Mouse (Mus musculus) heart, postnatal 0 days (tissue): Measurements from ENCODE around the gene Palm2. TPM values are rescaled to one million over a fixed set of nuclear protein-coding genes. Genes with fewer than 3 reads are reported as not detected.

ENCODE experiments used
- ATAC-seq: fragments of 200-750 bp; cut with Nextera tagmentation; 2 replicates; pipeline ENCODE4 v1.8.0; 2017; ENCODE audit warnings: low read depth, moderate number of reproducible peaks, moderate library complexity; ENCODE audit not compliant: insufficient read depth
- DNase-seq: peaks from one replicate; pipeline ENCODE4 v3.0.0-alpha.2; 2016; ENCODE audit warnings: low spot score
- H3K27ac ChIP-seq: fragments of 300-500 bp; sonication (generic); 2 replicates; pipeline ENCODE4 v1.5.1; 2014; ENCODE audit warnings: low read depth, mild to moderate bottlenecking
- H3K27me3 ChIP-seq: fragments of 300-500 bp; sonication (generic); 2 replicates; pipeline ENCODE4 v1.6.1; 2014; ENCODE audit warnings: low read length, mixed read lengths; ENCODE audit not compliant: control insufficient read depth, insufficient read depth
- H3K36me3 ChIP-seq: fragments of 300-500 bp; sonication (generic); replicated peaks from 2 replicates; pipeline ENCODE4 v1.6.1; 2014; ENCODE audit warnings: low read length, mixed read lengths; ENCODE audit not compliant: control insufficient read depth, insufficient read depth
- H3K4me1 ChIP-seq: fragments of 300-500 bp; sonication (generic); 2 replicates; pipeline ENCODE4 v1.6.1; 2014; ENCODE audit warnings: antibody characterized with exemption; ENCODE audit not compliant: control insufficient read depth, insufficient read depth
- H3K4me2 ChIP-seq: fragments of 300-500 bp; sonication (generic); 2 replicates; pipeline ENCODE4 v1.6.1; 2014; ENCODE audit warnings: low read depth, mild to moderate bottlenecking, low read length, moderate library complexity
- H3K4me3 ChIP-seq: fragments of 300-500 bp; sonication (generic); 2 replicates; pipeline ENCODE4 v1.5.1; 2014; ENCODE audit warnings: low read depth, low read length
- H3K9ac ChIP-seq: fragments of 300-500 bp; sonication (generic); replicated peaks from 2 replicates; pipeline ENCODE4 v1.6.1; 2014; ENCODE audit warnings: low read depth, low read length, mixed read lengths
- H3K9me3 ChIP-seq: fragments of 300-500 bp; sonication (generic); replicated peaks from 2 replicates; pipeline ENCODE4 v1.6.1; 2016; ENCODE audit warnings: low read length; ENCODE audit not compliant: control insufficient read depth
- CTCF ChIP-seq: IDR thresholded peaks from 2 replicates; pipeline ENCODE4 v1.5.1; 2016; ENCODE audit warnings: antibody characterized with exemption, control low read depth, low read depth
- EP300 ChIP-seq: IDR thresholded peaks from 2 replicates; pipeline ENCODE4 v1.6.1; 2016; ENCODE audit warnings: antibody characterized with exemption, low read depth
- WGBS: fragments of 180-500 bp; shearing (Covaris S2); extraction: QIAGEN DNeasy Blood & Tissue Kit; methylation state at CpG from one replicate; pipeline ENCODE4 v1.1.7; 2014; 5-methylcytosine and 5-hydroxymethylcytosine counted together
- polyA plus RNA-seq: library from polyadenylated mRNA; unstranded; fragments of >200 nt; fragmentation: Nextera tagmentation; extraction: Ambion mirVana; gene quantifications from 2 replicates; pipeline ENCODE4 v1.2.1, GENCODE M21; 2015
- total RNA-seq: library from RNA; depleted of rRNA; stranded (reverse); fragments of >200 nt; gene quantifications from 2 replicates; pipeline ENCODE4 v1.2.3, GENCODE M21; 2014; ENCODE audit warnings: low replicate concordance

Gene Palm2
- total and polyA plus RNA-seq, 2 experiments from 2014 or later, result 6.6 to 12.6 TPM

DNA sequence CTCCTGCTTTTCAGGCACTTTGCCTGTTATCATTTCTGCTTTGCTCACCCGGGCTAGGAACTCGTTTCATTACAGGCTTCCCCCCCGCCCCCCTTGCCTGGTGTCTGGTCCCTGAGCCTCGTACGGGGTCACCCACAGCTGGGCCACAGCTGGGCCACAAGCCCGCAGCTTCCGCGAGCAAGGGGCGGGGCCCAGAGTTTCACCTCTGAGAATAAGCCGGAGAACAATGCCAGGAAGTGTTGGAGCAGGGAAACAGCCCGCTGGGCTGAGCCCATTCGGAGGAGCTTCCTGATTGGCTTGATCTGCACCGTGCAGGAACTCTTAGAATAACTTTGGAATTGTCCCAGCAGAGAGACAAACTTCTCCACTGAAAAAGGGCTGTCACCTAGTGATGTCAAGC is 241.3 kb downstream of the Palm2 start:
- Histone ChIP-seq H3K4me2 (peak overlapping the region; percentile 56), H3K4me1 (peaks cover 35% of the 10 kb centered on the region), H3K36me3 (no peaks in the 10 kb centered on the region; the same call in 1 of the 2 replicates), H3K9me3 (no peaks in the 10 kb centered on the region), H3K27ac (peak overlapping the region; percentile 85), H3K27me3 (no peaks in the 10 kb centered on the region), H3K4me3 (peak overlapping the region; percentile 29; the same call in 1 of the 2 replicates), H3K9ac (no peak overlapping the region)
- peak; percentile 93 for DNase-seq
- ATAC-seq, result peak; percentile 75
- 1% methylated on average over 13 of the region's 13 CpGs for WGBS
- TF ChIP-seq EP300 (peak; percentile 81), CTCF (no peak)

GRCm38 (mm10) chr4:57677916-57678315 is 243.9 kb downstream of the Palm2 start:
- Histone ChIP-seq H3K4me1 (peaks cover 38% of the 10 kb centered on the region), H3K27ac (no peak overlapping the region)
- WGBS, result 79% methylated on average over 12 of the region's 12 CpGs

GRCm38 (mm10) chr4:57678991-57679457 is 245.0 kb downstream of the Palm2 start:
- no peak for TF ChIP-seq CTCF
- peak; percentile 68; the same call in 1 of the 2 replicates for TF ChIP-seq EP300
- Histone ChIP-seq H3K36me3 (no peaks in the 10 kb centered on the region; the same call in 1 of the 2 replicates), H3K4me1 (peaks cover 37% of the 10 kb centered on the region), H3K9me3 (no peaks in the 10 kb centered on the region), H3K9ac (no peak overlapping the region), H3K4me2 (no peak overlapping the region), H3K27ac (peak overlapping the region; percentile 58), H3K27me3 (no peaks in the 10 kb centered on the region), H3K4me3 (no peak overlapping the region)
- 61% methylated on average over 9 of the region's 9 CpGs for WGBS
- ATAC-seq (peak; percentile 28), DNase-seq (no peak)

More at GRCm38 (mm10) chr4:57677916-57678315, 243.9 kb downstream of the Palm2 start:
- no peaks in the 10 kb centered on the region; the same call in 1 of the 2 replicates for H3K36me3 ChIP-seq
- DNase-seq (no peak), ATAC-seq (no peak)
- no peaks in the 10 kb centered on the region for H3K27me3 ChIP-seq
- H3K9ac ChIP-seq, result no peak overlapping the region
- no peak overlapping the region for H3K4me3 ChIP-seq
- H3K4me2 ChIP-seq, result no peak overlapping the region
- H3K9me3 ChIP-seq, result no peaks in the 10 kb centered on the region
- TF ChIP-seq CTCF, result no peak
- no peak for TF ChIP-seq EP300

DNA sequence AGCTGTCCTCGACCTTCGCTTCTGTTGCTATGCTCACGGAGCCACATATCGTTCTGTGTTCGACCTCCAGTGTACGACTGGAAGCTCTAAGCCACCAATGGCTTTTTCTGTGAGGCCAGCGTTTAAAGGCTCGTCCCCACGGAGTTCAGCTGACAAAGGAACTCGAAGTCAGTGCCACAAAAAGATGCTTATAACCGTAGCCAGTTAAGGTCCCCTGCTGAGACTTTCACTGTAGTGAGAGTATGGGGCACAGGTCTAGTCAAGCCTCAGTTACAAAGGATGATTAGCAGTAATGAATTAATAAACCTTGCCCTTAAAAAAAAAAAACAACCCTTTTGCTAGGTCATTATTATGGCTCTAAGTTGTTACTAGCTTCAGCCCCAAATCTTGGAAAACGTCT is 246.1 kb downstream of the Palm2 start:
- no peaks in the 10 kb centered on the region for H3K9me3 ChIP-seq
- H3K27me3 ChIP-seq, result no peaks in the 10 kb centered on the region
- TF ChIP-seq EP300 (no peak), CTCF (no peak)
- no peak overlapping the region for H3K4me3 ChIP-seq
- 87% methylated on average over 12 of the region's 12 CpGs for WGBS
- H3K4me1 ChIP-seq, result peaks cover 37% of the 10 kb centered on the region
- no peak overlapping the region for H3K9ac ChIP-seq
- no peak for DNase-seq
- no peak for ATAC-seq
- H3K27ac ChIP-seq, result peak overlapping the region; percentile 58; the same call in 1 of the 2 replicates
- no peak overlapping the region for H3K4me2 ChIP-seq
- H3K36me3 ChIP-seq, result no peaks in the 10 kb centered on the region; the same call in 1 of the 2 replicates

- peaks cover 31% of the 10 kb centered on the region for H3K4me1 ChIP-seq
- DNase-seq (no peak), ATAC-seq (no peak)
- no peaks in the 10 kb centered on the region for H3K27me3 ChIP-seq
- H3K36me3 ChIP-seq, result no peaks in the 10 kb centered on the region; the same call in 1 of the 2 replicates
- no peaks in the 10 kb centered on the region for H3K9me3 ChIP-seq
- no peak overlapping the region for H3K4me3 ChIP-seq
- TF ChIP-seq CTCF, result no peak
- 57% methylated on average over 12 of the region's 12 CpGs for WGBS
- 0 out of 2 replicates have a peak overlapping the region, but pooled peaks have one; percentile 13 for H3K27ac ChIP-seq
- H3K4me2 ChIP-seq, result no peak overlapping the region
- no peak overlapping the region for H3K9ac ChIP-seq
Measured at GRCm38 (mm10) chr4:57681511-57681910, 247.5 kb downstream of the Palm2 start.

DNA sequence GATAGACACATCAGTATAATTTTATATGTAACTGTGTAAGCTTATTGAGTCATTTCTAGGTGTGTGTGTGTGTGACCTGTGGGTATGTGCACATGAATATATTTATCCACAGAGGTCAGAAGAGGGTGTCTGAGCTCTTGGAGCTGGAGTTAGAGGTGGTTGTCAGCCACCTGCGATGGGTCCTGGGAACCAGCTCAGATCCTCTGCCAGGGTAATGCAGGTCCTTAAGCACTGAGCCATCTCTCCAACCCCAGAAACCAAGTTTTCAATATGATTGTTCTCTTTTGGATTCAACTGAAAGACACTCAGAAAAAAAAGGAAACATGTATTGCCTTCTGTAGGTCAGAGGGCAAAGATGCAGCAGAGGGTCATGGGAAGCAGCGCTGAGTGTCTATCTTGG is 248.3 kb downstream of the Palm2 start:
- H3K27me3 ChIP-seq, result no peaks in the 10 kb centered on the region
- ATAC-seq (no peak), DNase-seq (no peak)
- H3K9me3 ChIP-seq, result no peaks in the 10 kb centered on the region
- peak overlapping the region; percentile 24; the same call in 1 of the 2 replicates for H3K27ac ChIP-seq
- H3K9ac ChIP-seq, result no peak overlapping the region
- TF ChIP-seq EP300 (no peak), CTCF (no peak)
- H3K4me3 ChIP-seq, result no peak overlapping the region
- 92% methylated on average over 2 of the region's 2 CpGs for WGBS
- no peak overlapping the region for H3K4me2 ChIP-seq
- peaks cover 31% of the 10 kb centered on the region for H3K4me1 ChIP-seq
- H3K36me3 ChIP-seq, result no peaks in the 10 kb centered on the region; the same call in 1 of the 2 replicates
